Mouse (Mus musculus) cerebellum, adult 18-20 months (tissue): ENCODE results near the gene Mrm3.

Experiments
- DNase-seq, 2 experiments: peaks; one replicate each; pipeline ENCODE4 v3.0.0; 2021

Gene Mrm3

DNA sequence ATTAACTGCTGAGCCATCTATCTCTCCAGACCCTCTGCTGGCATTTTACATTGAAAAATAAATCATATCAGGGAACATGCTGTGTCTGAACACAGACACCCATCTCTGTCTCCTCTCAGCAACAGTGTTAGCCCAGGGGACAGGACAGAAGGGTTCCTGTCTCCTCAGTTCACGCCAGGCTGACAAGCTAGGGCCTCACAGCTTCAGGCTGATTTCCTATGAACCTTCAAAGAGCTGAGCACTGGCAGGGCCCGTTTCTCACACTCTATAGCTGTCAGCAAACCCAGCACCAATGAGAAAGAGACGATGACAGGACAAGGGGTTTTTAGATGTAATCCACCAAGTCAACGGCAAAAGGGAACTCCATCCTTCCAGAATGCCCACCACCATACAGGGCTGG, 48.4 kb downstream of the Mrm3 start:
- no peak for DNase-seq

GRCm38 (mm10) chr11:76292398-76292797, 48.9 kb downstream of the Mrm3 start:
- no peak for DNase-seq

DNA sequence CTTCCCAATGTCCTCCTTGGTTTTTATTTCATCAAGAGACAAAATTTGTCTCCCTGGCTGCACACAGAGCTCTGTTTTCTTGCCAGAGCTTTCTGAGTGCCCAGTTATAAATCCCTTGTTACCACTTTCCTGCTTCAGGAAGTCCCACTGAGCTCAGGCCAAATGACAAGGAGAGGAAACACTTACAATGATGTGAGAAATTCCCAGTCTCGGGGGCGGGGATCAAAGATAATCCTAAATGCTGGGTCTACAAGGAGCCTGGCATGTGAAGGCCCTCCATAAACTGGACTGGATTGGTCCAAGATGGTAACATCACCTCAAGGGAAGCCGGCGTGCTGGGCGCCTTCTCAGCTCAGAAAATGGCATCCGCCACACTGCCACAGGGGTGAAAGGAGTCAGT, 49.3 kb downstream of the Mrm3 start:
- DNase-seq: no peak

- DNase-seq: no peak
Measured at GRCm38 (mm10) chr11:76294078-76294477, 50.6 kb downstream of the Mrm3 start.

DNA sequence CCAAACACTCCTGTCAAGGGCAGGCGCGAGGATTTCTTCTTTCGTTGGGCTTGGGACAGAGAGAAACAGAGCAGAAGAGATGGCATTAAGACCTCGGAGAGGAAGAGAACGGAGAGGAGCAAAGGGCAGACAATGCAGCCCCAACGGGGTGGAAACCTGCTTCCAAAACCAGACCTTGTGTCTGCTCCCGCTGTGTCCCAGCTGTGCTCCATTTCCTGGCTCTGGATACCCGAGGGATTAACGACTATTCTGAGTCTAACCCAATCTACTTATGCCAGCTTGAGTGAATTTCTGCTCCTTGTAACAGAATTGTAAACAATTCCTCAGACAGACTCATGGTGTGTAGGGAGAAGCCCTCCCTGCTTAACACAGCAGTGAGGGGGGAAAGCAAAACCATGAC, 51.3 kb downstream of the Mrm3 start:
- peak in 1 of 2 experiments; percentile 41 for DNase-seq

DNA sequence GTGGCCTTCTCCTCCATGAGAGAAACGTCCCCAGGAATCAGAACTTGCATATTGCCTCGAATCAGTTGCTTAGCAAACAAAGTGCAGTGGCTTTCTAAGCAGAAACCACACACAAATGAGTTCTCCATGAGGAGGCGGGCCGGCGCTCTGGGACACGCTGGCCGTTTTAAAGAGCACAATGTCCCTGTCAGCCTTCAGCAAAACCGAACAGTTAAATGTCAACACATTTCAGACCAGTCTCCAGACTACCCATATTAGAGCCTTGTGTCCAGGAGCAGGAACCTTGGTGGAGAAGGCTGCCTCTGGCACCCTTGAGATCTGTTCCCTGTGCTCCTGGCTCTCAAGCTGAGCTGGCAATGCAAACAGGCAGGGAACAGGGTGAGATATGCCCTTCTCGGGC, 53.7 kb downstream of the Mrm3 start:
- DNase-seq: no peak

GRCm38 (mm10) chr11:76298457-76299000, 55.0 kb downstream of the Mrm3 start:
- no peak for DNase-seq
